Mouse (Mus musculus) thymus, postnatal 36 days (tissue): ENCODE measurements around the gene Prkrip1.

Experiments used
- DNase-seq, 2 experiments: peaks; one replicate each; pipeline ENCODE4 v3.0.0; 2022; ENCODE audit warnings: mixed read lengths in 2 of 2

Gene Prkrip1

GRCm38 (mm10) chr5:136198474-136199391, at the start of gene Prkrip1:
Prkrip1 (minus strand) TSS chr5:136198963.
- DNase-seq, result peak; percentile 91 to 92

DNA sequence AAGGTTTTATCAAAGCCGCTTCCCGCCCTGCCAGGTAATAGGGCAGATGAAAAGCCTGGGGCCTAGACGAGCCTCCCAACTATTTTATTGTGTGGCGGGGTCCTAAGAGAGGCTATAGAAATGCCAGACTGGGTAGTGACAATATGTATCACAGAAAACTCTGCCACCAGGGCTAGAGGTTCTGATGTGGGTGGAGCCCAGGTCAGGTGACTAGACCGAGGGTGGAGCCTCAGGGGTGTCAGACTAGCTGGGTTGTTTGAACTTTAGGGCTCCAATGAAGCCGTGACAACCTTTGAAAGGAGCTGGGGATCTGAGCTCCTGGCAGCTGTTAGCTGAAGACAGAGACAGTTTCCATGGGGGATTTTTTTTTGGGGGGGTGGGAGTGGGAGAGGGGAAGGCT, 49.7 kb upstream of the Prkrip1 start:
- no peak for DNase-seq

DNA sequence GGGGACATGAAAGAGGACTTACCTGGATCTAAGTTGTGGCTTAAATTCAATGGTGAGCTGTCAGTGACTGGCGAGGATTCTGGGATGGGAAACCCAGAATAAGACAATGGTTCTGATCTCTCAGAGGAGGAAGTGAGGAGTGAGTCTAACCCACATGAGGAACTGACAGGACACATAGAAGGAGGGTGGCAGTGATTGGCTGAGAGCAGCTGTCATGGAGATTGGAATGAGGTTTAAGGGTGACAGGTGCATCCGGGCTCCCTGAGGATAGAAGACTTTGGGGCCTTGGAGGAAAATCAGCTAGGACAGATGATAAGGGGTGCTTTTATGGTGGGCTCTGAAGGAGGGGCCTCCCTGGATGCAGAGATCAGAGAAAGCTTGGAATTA, 47.7 kb upstream of the Prkrip1 start, which contains the start of gene Sh2b2:
Gene Sh2b2 (minus strand): TSS at position 105 of the 387 bp plus-strand sequence.
- no peak for DNase-seq

DNA sequence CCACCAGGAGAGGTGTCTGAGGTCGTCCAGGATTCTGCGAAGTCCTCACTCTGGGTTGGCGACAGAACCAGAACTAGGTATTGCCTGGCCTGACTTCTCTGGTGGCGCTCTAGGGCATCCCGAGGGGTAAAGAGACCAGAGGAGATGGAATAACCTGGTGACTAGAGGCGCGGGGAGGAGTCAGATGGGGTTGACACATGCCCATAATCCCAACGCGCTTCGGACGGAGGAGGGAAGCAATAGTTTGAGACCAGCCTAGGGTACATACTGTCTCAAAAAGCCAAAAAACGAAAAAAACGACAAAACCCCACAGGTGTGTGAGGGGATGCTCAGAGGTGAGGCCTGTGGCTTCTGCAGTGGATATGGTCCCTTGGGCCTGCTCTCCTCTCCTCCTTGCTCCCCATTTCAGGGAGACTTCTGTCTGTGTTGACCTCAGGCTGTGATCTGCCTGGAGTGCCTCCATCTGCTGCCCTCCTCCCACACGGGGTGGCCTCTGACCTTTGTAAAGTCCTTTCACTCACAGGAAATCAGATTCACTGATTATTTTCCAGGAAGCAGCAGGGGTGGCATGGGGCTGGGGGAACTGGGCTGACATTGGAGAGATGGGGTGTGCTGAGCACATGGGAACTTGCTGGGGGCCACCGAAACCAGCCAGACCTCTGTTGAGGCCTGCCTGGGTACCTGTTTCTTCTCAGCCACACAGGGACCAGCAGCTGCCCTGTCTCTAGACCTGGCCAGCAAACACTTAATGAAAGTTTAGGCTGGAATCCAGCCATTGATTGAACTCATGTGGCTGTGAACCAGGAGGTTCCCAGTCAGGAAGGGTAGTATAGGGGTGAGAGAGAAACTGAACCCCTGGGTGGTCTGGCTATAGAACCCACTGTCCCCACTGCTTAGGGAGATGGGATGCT, 47.0 kb upstream of the Prkrip1 start:
- no peak for DNase-seq

DNA sequence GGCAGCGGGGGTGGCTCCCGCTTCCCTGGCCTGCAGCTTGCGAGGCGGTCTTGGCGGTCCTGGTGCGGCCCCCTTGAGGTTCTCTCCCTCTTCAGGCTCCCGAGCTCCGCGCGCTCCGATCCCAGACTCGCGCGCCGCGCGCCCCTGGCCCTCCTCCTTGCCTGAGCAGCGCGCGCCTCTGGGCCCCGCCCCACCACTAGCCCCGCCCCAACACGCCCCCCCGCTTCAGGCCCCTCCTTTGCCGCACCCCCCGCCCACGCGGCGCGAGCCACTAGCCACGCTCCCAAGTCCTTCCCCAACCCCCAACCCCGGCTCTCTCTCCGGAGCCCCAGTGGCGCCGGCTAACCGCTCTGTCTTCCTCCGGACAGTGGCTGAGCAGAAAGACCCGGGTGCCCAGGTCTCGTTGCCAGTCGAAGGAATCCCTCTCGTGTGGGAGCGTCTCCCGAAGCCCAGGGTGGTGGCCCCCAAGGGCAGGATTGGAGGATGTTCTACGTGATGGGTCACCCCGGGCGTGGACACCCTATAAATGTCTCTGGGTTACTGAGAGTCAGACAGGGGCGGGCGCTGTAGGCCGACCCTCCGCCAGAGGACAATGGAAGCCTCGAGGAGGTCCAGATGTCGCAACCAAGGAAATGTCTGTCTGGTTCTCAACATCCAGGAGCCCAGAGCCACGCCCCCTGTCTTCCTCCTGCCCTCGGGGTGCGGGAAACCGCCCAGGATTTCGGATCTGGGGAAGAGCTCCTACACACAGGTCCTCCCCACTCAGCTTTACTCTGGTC, 46.2 kb upstream of the Prkrip1 start:
- peak; percentile 62 to 65 for DNase-seq

DNA sequence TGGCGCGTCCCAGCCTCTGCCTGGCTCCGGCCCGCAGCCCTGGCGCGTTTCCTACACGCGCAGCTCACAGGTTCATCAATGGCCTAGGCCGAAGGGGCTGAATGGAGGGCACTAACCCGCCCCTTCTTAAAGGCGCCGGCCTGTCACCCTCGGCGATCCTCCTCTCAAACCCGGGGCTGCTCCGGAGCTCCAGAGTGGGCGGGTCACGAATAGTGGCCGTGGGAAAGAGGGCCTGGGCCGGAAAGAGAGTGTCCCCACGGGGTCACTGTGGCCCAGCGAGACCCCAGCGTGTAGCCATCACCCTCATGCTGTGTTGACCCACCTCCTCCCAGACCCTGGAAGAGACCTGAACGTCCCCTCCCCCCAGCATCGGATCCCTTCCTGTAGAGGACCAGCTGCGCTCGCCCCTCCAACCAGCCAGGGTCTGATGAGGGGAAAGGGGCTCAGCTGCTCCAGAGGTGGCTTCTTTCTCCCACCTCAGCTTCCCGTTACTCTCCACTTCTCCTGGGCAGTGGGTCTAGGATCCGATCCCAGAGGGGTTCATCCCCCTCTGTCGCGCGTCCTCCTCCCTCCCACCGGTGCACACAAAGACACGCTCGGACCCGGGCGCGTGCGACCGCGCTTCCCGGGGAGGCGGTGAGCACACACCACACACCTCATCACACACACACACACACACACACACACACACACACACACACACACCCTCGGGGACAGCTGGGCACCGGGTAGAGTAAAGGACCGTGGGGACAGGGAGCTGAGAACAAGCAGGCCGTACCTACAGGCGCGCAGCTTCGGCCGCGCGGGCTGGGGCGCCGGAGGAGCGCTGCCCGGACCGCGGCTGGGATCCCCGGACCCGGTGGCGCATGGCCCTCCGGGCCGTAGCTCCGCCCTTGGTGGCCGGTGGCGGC, 45.3 kb upstream of the Prkrip1 start:
- DNase-seq, result peak; percentile 9 to 26

DNA sequence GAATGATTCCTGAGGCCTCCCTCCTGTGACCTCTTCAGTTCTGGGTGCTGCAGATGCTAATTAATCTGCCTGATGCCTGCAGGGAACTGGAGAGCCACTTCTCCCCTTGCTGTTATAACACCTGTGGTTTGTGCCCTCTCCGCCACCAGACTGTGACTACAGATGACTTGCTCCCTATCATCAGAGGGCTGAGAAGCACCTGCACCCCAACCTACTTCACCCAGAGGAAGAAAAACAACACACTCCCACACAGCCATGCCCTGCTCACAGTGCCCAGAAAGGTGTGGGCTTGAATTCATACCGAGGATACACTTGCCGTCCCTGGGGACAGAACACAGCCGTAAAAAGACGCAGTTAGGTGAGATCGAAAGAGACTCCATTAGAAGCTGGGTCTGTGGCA, 42.4 kb upstream of the Prkrip1 start:
- DNase-seq, result peak in 1 of 2 experiments; percentile 51

- DNase-seq, result no peak
Observed at GRCm38 (mm10) chr5:136240381-136240780, 41.6 kb upstream of the Prkrip1 start.

DNA sequence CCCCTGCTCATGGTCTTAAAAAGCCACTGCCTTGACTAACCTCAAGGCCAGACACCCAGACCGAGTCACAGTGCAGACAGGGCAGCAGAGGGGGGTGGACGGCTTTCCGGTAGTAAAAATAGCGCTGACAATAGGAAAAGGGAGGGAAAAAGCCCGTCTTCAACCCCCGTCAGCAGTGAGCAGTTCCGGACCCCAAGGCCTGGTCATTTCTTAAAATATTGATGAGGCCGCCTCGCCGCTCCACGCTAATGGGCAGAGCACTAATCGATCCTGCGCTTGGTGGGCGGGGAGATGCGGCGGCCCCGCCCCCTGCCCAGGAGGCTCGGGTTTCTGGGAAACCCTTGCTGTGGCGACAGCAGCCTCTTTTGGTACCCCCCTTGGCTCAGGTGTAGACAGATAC, 38.8 kb upstream of the Prkrip1 start:
- DNase-seq, result no peak

DNA sequence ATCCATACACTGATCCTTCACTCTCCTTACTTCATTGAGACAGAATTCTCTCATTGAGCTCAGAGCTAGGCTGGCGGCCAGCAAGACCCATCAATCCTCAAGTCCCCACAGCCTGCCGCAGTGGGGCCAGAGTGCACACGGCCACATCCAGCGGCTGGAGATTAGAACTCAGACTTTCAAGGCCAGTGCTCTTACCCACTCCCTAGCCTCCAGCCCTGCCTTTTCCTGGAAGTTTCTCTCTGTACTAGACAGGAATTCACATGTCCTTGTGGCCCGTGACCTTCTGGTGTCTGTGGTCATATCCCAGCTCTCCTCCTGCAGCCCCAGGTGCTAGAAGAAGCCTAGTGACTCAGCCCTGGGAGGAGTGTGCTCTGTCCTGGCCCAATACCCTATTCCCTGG, 37.8 kb upstream of the Prkrip1 start:
- DNase-seq, result no peak

DNA sequence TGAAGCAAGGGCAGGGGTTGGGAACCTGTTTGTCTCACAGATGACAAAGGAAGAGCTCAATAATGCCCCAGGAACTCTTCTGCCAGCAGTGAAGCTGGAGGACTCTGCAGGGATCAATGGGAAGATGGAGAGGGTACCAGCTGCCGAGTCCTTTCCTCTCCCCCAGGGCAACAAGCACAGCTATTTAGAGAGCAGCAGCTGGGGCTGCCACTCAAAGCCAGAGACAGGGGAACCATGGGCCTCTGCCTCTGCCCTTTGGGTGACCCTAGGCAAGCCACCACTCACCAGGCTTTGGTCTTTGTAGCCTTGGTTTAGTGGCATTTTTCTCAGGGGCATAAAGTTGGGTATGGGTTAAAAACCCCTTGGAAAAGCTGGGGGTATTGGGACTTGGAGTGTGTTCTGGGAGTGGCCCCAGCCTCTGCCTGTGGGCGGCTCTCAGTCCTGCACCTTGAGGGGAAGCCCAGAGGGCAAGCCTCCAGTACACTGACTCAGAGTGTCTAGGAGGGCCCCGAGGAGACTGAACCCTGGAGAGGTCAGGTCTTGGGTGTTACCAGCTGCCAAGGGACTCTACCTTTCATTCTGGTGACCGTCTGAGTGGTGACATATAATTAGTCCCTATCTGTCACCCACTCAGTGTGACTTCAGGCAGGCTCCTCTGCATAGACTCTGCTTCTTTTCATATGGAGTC, 31.7 kb upstream of the Prkrip1 start:
- no peak for DNase-seq

DNA sequence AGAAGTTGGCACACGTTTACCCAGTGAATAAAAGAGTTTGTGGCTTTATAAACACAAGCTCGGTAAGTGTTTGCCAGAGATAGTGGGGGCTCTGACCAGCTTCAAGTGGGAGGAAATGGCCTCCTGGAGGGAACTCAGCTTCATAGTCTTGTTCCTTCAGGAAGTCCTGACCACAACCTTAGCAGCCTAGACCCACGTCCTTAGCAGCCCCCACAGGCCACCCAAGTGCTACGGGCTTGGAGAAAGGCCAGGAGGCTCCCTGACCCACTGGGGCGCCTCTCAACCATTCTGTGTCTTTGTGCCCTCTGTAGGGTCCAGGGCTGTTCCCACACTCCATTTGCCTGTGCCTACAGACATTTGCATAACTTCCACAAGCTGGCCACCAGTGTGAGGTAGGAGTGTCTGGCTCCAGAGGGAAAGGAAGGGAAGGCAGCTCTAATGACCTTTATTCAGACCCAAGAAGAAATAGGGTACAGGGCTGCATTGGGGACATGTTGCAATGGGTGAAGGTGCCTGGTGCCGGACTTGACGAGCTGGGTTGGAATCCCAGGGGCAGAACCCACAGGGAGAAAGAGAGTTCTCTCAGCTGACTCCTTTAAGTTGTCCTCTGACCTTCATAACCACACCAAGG, 27.6 kb upstream of the Prkrip1 start:
- DNase-seq, result no peak

DNA sequence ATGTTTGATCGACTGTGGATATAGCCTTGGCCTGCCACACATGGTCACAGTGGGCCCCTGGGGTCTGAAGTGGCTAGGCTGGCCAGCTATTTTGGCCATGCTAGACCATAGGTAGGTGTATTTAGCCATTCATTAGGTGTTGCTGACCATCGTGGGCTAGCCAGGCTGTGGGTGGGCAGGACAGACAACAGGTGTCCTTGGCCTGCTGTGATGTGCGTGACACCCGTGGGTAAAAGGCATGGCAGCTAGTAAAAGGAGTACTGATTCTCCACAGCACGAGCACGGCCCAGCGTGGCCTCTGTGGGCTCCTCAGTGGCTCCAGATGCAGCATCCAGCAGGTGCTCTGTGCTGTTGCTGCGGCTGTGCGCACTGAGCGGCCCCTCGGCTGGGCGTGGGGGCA, 19.8 kb upstream of the Prkrip1 start:
- no peak for DNase-seq

DNA sequence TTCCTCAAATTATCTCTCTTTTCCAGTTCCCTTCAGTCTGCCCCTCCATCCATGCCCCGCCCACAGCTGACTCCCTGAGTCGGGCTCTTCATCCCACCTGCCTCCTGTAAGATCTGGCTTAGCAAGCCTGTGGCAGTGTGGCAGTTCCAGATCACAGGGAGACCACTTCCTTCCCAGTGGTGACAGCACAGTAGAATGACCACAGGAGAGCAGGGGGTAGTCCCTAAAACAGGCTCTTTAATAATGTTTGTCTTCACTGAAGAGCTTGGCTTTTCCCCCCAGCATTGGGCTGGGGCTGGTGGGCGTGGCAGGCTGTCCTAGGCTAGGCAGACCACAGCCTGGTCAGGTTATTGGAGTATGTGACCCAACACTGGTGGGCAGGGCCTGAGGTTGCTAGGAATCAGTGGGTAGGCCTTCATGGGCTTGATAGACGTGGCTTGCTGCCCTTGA, 19.2 kb upstream of the Prkrip1 start:
- no peak for DNase-seq

- no peak for DNase-seq
Observed at GRCm38 (mm10) chr5:136217004-136217665, 18.4 kb upstream of the Prkrip1 start.

DNA sequence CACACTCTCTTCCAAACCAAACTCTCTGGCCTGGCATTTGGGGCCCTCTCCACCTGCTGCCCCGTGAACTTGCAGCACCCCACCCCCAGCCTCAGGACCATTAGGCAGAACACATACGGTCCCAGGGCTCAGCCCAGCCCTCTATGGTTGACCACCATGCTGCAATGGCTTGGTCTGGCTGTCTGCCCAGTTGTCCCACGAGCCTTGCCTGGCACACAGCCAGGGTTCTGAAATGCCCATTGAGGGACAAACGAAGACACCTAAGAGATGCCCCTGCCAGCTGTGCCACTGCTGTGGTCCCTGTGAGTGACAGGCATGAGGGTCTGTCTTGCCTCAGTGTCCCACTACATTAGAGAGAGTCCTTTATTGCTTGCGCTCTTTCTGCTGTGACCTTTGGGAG, 17.2 kb upstream of the Prkrip1 start:
- DNase-seq, result no peak

DNA sequence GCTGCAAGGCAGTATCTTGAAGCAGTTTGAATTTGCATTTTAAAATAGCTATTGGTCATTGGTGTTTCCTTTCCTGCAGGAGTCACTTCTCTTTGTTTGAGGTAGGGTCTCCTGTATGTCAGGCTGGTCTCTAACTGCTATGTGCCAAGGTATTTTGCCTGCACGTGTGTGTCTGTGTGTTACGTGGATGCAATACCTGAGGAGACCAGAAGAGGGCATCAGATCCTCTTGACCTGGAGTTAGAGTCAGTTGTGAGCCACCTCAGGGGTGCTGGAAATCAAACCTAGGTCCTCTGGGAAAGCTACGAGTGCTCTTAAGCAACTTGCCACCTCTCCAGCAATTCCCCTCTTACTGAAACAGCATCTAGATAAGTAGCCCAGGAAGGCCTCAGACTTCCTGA, 16.4 kb upstream of the Prkrip1 start:
- DNase-seq, result no peak

DNA sequence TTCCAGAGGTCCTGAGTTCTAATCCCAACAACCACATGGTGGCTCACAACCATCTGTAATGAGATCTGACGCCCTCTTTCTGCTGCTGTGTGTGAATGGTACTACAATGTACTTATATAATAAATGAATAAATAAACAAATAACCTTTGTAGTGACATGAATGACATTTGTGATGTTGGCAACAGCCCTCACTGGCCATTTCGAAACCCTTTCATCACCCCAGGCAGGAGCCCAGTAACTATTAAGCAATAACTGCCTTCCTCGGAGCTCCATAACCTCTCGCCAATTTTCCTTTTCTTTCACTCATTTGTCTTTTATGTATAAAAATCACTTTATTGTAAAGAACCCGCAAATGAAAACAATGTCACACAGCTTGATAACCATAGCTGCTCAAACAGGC, 15.0 kb upstream of the Prkrip1 start:
- DNase-seq, result no peak

GRCm38 (mm10) chr5:136212716-136213115, 14.0 kb upstream of the Prkrip1 start:
- no peak for DNase-seq
